Mouse (Mus musculus): ENCODE measurements around the gene Lypd5. TPM values are rescaled to one million over a fixed set of nuclear protein-coding genes. Genes with fewer than 3 reads are reported as not detected.

Lypd5 gene
- total and polyA plus RNA-seq, 2 experiments from 2014 or later = 0.44 TPM; not detected in 1

DNA sequence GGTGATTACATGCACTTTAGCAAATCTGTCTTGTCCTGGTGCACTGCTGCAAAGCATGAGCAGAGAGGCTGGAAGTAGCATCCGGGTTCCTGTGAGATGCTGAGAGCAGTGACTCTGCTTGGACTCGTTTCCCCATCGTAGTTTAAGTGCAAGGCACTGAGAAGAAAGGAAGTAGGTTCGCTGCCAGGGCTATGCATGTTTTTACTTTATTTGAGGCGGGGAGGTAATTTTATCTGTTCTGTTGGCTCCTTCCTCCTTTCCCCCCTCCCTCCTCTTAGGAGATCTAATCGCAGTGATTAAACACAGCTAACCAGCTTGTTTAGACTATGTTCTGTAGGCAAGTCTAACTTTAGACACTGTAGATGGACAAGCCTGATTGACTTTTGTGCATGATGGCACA, 30.1 kb upstream of the Lypd5 start:
- Histone ChIP-seq H3K9me3 (ENCODE audit: low read length) (no peaks in the 10 kb centered on the region), H3K4me1 (ENCODE audit: insufficient read depth, low read length) (no peaks in the 10 kb centered on the region; the same call in 1 of the 2 replicates), H3K9ac (replicated peaks; ENCODE audit: low read length, poor library complexity, severe bottlenecking) (no peak overlapping the region), H3K27me3 (ENCODE audit: insufficient read depth, low read length) (no peaks in the 10 kb centered on the region), H3K27ac (ENCODE audit: low read depth, low read length) (no peak overlapping the region), H3K4me2 (ENCODE audit: low read depth, low read length, poor library complexity, severe bottlenecking) (no peak overlapping the region), H3K36me3 (ENCODE audit: insufficient read depth, low read length) (no peaks in the 10 kb centered on the region), H3K4me3 (ENCODE audit: low read depth, low read length) (no peak overlapping the region)
- TF ChIP-seq CTCF (IDR thresholded peaks at IDR 0.05) = no peak
- no peak for DNase-seq (ENCODE audit: low spot score)
- 78% methylated on average over 6 of the region's 6 CpGs for WGBS
- ATAC-seq (ENCODE audit: low FRiP score) = no peak

DNA sequence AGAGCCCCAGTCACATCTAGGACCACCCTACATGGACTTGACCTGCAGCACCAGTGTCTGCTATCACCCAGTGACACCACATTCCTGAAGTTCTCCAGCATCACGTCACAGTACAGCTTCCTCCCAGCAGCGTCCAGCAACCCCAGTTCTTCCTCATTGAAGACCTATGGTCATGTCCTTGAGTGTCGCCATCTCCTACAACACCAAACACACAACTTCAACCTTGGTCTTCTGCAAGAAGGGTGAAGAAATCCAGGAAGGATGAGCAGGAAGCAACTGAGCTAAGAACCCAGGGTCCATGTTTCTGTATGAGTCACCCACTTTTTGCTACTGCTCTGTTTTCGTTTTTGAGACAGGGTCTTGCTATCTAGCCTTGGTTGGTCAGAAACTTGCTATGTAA, 26.4 kb upstream of the Lypd5 start:
- Histone ChIP-seq H3K4me3 (ENCODE audit: low read depth, low read length) (no peak overlapping the region), H3K4me1 (ENCODE audit: insufficient read depth, low read length) (no peaks in the 10 kb centered on the region), H3K27ac (ENCODE audit: low read depth, low read length) (no peak overlapping the region), H3K4me2 (ENCODE audit: low read depth, low read length, poor library complexity, severe bottlenecking) (no peak overlapping the region), H3K27me3 (ENCODE audit: insufficient read depth, low read length) (no peaks in the 10 kb centered on the region), H3K9ac (replicated peaks; ENCODE audit: low read length, poor library complexity, severe bottlenecking) (no peak overlapping the region), H3K9me3 (ENCODE audit: low read length) (no peaks in the 10 kb centered on the region), H3K36me3 (ENCODE audit: insufficient read depth, low read length) (no peaks in the 10 kb centered on the region)
- ATAC-seq (ENCODE audit: low FRiP score) = no peak
- no peak for DNase-seq (ENCODE audit: low spot score)
- TF ChIP-seq CTCF (IDR thresholded peaks at IDR 0.05) = no peak
- 84% methylated on average over 4 of the region's 4 CpGs for WGBS

DNA sequence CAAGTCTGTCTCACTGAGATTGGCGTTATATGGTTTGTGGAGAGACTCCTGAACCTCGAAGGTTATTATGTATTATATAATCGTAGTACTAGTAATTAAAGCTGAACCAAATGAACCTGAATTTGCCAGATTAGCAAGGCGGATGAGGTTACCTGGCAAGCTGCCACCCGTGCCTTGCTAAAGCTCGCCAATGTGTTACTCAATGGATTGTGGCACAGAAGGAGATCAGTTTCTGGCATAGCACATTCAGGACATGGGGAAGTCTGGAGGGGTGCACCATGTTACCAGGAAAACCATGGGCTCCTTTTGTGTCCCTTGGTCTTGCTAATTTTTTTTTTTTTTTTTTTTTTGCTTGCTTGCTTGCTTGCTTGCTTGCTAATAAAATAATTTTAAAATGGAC, 23.8 kb upstream of the Lypd5 start:
- WGBS = 70% methylated on average over 6 of the region's 6 CpGs
- H3K9me3 ChIP-seq (ENCODE audit: low read length) = no peaks in the 10 kb centered on the region
- H3K4me2 ChIP-seq (ENCODE audit: low read depth, low read length, poor library complexity, severe bottlenecking) = no peak overlapping the region
- H3K36me3 ChIP-seq (ENCODE audit: insufficient read depth, low read length) = no peaks in the 10 kb centered on the region
- TF ChIP-seq CTCF (IDR thresholded peaks at IDR 0.05) = no peak
- no peak overlapping the region for H3K9ac ChIP-seq (replicated peaks; ENCODE audit: low read length, poor library complexity, severe bottlenecking)
- peak overlapping the region; percentile 26; the same call in 1 of the 2 replicates for H3K4me3 ChIP-seq (ENCODE audit: low read depth, low read length)
- ATAC-seq (ENCODE audit: low FRiP score) (no peak), DNase-seq (ENCODE audit: low spot score) (peak; percentile 21)
- H3K4me1 ChIP-seq (ENCODE audit: insufficient read depth, low read length) = no peaks in the 10 kb centered on the region
- H3K27me3 ChIP-seq (ENCODE audit: insufficient read depth, low read length) = no peaks in the 10 kb centered on the region
- no peak overlapping the region for H3K27ac ChIP-seq (ENCODE audit: low read depth, low read length)

DNA sequence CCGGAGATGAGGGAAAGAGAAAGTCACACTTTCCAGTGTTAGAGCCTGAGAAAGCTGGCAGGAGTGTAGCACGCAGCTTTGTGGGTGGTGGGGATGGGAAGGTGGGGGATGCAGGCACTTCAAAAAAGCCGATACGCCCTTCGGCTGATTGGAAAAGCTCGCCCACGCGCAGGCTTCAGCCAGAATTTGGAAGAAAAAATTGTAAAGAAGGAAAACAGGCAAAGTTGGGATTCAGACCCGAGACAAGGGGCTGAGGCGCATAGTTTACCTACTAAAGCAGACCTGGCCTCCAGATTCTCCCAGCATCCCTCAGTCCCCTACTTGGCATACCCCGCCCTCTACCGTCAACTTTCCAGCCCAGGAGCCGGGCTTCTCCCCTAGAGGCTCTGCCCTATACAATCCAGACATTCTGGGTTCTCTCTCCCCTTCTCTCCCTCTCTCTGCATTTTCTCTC, 23.3 kb upstream of the Lypd5 start:
- no peak for TF ChIP-seq CTCF (IDR thresholded peaks at IDR 0.05)
- H3K36me3 ChIP-seq (ENCODE audit: insufficient read depth, low read length) = no peaks in the 10 kb centered on the region
- no peak overlapping the region for H3K9ac ChIP-seq (replicated peaks; ENCODE audit: low read length, poor library complexity, severe bottlenecking)
- DNase-seq (ENCODE audit: low spot score) = peak; percentile 14
- H3K4me1 ChIP-seq (ENCODE audit: insufficient read depth, low read length) = no peaks in the 10 kb centered on the region
- H3K9me3 ChIP-seq (ENCODE audit: low read length) = no peaks in the 10 kb centered on the region
- H3K4me3 ChIP-seq (ENCODE audit: low read depth, low read length) = peak overlapping the region; percentile 26
- H3K27me3 ChIP-seq (ENCODE audit: insufficient read depth, low read length) = no peaks in the 10 kb centered on the region
- 0 out of 2 replicates have a peak overlapping the region, but pooled peaks have one; percentile 18 for H3K27ac ChIP-seq (ENCODE audit: low read depth, low read length)
- no peak for ATAC-seq (ENCODE audit: low FRiP score)
- 3% methylated on average over 13 of the region's 13 CpGs for WGBS
- H3K4me2 ChIP-seq (ENCODE audit: low read depth, low read length, poor library complexity, severe bottlenecking) = peak overlapping the region; percentile 52

DNA sequence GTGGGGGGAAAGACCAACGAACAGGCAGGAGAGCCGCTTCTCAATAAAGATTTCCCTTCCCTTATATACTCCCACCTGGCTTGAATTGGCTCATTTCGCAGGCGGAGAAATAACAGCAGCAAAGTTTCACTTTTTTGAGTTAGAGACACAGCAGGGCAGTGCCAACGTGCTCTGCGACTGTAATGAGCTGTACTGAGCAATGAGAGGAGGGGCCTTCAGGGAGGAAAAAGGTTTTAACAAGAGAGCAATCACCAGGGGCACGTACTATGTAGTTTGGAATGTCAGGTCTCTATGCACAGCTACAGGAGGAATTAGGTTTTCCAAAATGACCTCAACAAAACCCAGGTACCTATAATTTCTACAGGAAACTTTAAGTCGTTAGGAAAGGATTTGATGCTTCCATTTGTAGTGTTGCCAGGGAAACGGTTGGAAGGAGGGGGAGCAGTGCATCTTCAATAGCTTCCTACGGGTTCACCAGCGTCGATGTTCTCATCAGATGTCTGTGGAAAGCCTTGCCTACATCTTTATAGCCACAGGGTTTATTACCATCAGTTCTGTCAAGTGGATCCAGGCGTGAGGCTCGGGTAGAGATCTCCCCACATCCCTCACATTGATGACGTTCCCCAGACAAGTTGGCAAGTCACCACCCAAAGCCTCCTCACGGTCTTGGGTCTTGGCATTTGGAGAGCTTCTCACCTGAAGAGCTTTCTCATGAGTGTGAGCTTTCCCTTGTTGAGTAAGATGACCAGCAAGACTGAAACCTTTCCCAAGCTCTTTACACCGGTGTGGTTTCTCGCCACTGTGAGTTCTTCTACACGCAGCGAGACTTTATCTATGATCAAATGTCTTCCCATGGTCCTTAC, 22.5 kb upstream of the Lypd5 start:
- H3K4me3 ChIP-seq (ENCODE audit: low read depth, low read length) = peak overlapping the region; percentile 26
- no peaks in the 10 kb centered on the region for H3K9me3 ChIP-seq (ENCODE audit: low read length)
- no peaks in the 10 kb centered on the region for H3K4me1 ChIP-seq (ENCODE audit: insufficient read depth, low read length)
- DNase-seq (ENCODE audit: low spot score) = peak; percentile 36
- 31% methylated on average over 20 of the region's 20 CpGs for WGBS
- peak; percentile 69 for ATAC-seq (ENCODE audit: low FRiP score)
- H3K27me3 ChIP-seq (ENCODE audit: insufficient read depth, low read length) = no peaks in the 10 kb centered on the region
- no peak for TF ChIP-seq CTCF (IDR thresholded peaks at IDR 0.05)
- no peak overlapping the region for H3K9ac ChIP-seq (replicated peaks; ENCODE audit: low read length, poor library complexity, severe bottlenecking)
- H3K4me2 ChIP-seq (ENCODE audit: low read depth, low read length, poor library complexity, severe bottlenecking) = peak overlapping the region; percentile 52
- H3K36me3 ChIP-seq (ENCODE audit: insufficient read depth, low read length) = no peaks in the 10 kb centered on the region
- H3K27ac ChIP-seq (ENCODE audit: low read depth, low read length) = no peak overlapping the region

DNA sequence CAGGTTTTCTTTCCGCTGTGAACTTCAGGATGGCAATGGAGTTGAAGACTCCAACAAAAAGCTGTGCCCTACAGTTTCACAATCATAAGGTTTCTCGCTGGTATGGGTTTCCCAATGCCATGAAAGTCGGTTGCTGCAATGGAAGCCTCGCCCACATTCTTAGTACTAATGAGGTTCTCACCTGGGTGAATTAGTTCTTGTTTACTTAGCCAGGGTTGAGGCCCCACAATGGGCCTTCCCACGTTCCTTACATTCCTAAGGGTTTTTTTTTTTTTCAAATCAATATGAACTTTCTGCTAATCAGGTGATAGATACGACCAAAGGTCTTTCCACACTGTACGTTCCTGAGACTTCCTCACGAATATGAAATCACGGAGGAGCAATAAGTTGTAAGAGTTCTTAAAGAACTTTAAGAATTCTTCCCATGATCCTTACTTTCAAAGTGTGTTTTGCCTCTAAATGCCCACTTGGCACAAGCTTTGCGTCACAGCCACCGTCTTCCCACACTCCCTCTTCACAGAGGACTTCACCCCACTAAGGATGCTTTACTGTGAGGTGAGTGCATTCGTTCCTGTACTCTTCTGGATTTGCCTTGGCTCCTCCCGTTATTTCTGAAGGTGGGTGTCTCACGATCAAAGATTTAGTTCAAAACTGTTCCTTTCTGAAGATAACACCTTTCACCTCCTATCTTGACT, 21.6 kb upstream of the Lypd5 start:
- H3K27me3 ChIP-seq (ENCODE audit: insufficient read depth, low read length) = no peaks in the 10 kb centered on the region
- H3K9me3 ChIP-seq (ENCODE audit: low read length) = no peaks in the 10 kb centered on the region
- TF ChIP-seq CTCF (IDR thresholded peaks at IDR 0.05) = no peak
- H3K4me1 ChIP-seq (ENCODE audit: insufficient read depth, low read length) = no peaks in the 10 kb centered on the region
- 92% methylated on average over 14 of the region's 14 CpGs for WGBS
- no peaks in the 10 kb centered on the region for H3K36me3 ChIP-seq (ENCODE audit: insufficient read depth, low read length)
- no peak overlapping the region for H3K4me3 ChIP-seq (ENCODE audit: low read depth, low read length)
- no peak overlapping the region for H3K27ac ChIP-seq (ENCODE audit: low read depth, low read length)
- no peak overlapping the region for H3K9ac ChIP-seq (replicated peaks; ENCODE audit: low read length, poor library complexity, severe bottlenecking)
- ATAC-seq (ENCODE audit: low FRiP score) (no peak), DNase-seq (ENCODE audit: low spot score) (no peak)
- H3K4me2 ChIP-seq (ENCODE audit: low read depth, low read length, poor library complexity, severe bottlenecking) = no peak overlapping the region
